Mouse (Mus musculus): ENCODE results near the gene Cdc42ep1.

DNA sequence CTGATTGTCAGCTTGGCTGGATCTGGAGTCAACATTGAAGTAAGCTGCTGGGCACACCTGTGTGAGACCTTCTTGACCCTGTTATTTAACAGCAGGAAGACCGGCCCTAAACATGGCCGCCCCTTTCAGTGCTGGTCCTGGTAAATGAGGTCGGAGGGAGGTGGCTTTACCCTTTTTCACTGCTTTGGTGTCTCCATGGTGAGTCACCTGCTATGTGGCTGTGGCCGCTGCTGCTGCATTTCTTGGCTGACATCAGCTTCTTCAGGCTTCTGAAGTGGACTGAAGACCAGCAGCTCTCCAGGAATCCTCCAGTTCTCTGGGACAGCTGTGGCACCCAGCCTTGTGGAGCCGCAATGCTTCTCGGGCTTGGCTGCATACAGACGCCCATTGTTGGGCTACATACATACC lies 26.4 kb downstream of the Cdc42ep1 start:
- no peak for TF ChIP-seq CTCF (conservative IDR thresholded peaks at IDR 0.05; ENCODE audit: insufficient read depth, insufficient read length, low read depth, low read length)
- no peak for TF ChIP-seq POLR2A (IDR thresholded peaks at IDR 0.05; ENCODE audit: low read depth, low read length)
